Mouse (Mus musculus) MEL (cell line): ENCODE results near the gene Nudt13. TPM values are rescaled to one million over a fixed set of nuclear protein-coding genes. Genes with fewer than 3 reads are reported as not detected.

Source experiments
- DNase-seq: peaks from one replicate; pipeline ENCODE4 v3.0.0; 2011; ENCODE audit warnings: low read depth, low spot score
- H3K27ac ChIP-seq: 2 replicates; pipeline ENCODE4 v1.5.1; 2012; ENCODE audit warnings: low read depth, mild to moderate bottlenecking, control low read depth, low read length, moderate library complexity; ENCODE audit not compliant: control insufficient read depth
- H3K27me3 ChIP-seq, 2 experiments: fragments of 150-350 bp in 1 of 2; sonication (generic) in 1 of 2; 2 replicates each; pipeline ENCODE4 v1.6.1; 2012; ENCODE audit warnings: low read length in 2 of 2, mild to moderate bottlenecking in 2 of 2, improper control_type of control experiment in 1 of 2, moderate library complexity in 1 of 2; ENCODE audit not compliant: insufficient read depth in 2 of 2, control insufficient read depth in 1 of 2
- H3K36me3 ChIP-seq, 2 experiments: 2 replicates each; pipeline ENCODE4 v1.6.1; 2012 to 2014; ENCODE audit warnings: low read length in 2 of 2, improper control_type of control experiment in 1 of 2, inconsistent platforms in 1 of 2, mild to moderate bottlenecking in 1 of 2; ENCODE audit not compliant: insufficient read depth in 2 of 2, control insufficient read depth in 1 of 2
- H3K4me1 ChIP-seq, 2 experiments: fragments of 150-350 bp in 1 of 2; sonication (generic) in 1 of 2; 2 replicates each; pipeline ENCODE4 v1.6.1; 2012; ENCODE audit warnings: low read length in 2 of 2, improper control_type of control experiment in 1 of 2, mild to moderate bottlenecking in 1 of 2; ENCODE audit not compliant: insufficient read depth in 2 of 2, control insufficient read depth in 1 of 2
- H3K4me3 ChIP-seq, 2 experiments: fragments of 150-350 bp in 1 of 2; sonication (generic) in 1 of 2; 2 replicates each; pipeline ENCODE4 v1.5.1; 2012; ENCODE audit warnings: low read depth in 2 of 2, low read length in 2 of 2, mild to moderate bottlenecking in 2 of 2, moderate library complexity in 2 of 2, control low read depth in 1 of 2, improper control_type of control experiment in 1 of 2; ENCODE audit not compliant: control insufficient read depth in 1 of 2, insufficient read depth in 1 of 2
- H3K79me2 ChIP-seq: 2 replicates; pipeline ENCODE4 v1.6.1; 2012; ENCODE audit warnings: mild to moderate bottlenecking, low read length, moderate library complexity; ENCODE audit not compliant: control insufficient read depth, poor library complexity, insufficient read depth
- H3K9ac ChIP-seq: 2 replicates; pipeline ENCODE4 v1.6.1; 2012; ENCODE audit warnings: low read depth, mild to moderate bottlenecking, control low read depth, low read length, moderate library complexity; ENCODE audit not compliant: control insufficient read depth, poor library complexity, severe bottlenecking
- H3K9me3 ChIP-seq: fragments of 150-350 bp; sonication (generic); replicated peaks from 2 replicates; pipeline ENCODE4 v1.6.1; 2012; ENCODE audit warnings: mild to moderate bottlenecking, low read length, improper control_type of control experiment, moderate library complexity; ENCODE audit not compliant: insufficient read depth
- BHLHE40 ChIP-seq: IDR thresholded peaks from 2 replicates; pipeline ENCODE4 v1.6.1; 2012; ENCODE audit warnings: low read depth, mild to moderate bottlenecking, inconsistent platforms, low read length, improper control_type of control experiment, borderline replicate concordance
- EP300 ChIP-seq, 2 experiments: IDR thresholded peaks; 2 replicates each; pipeline ENCODE4 v1.6.1; 2011; ENCODE audit warnings: improper control_type of control experiment in 2 of 2, low read length in 2 of 2, low read depth in 1 of 2, mild to moderate bottlenecking in 1 of 2
- ETS1 ChIP-seq: IDR thresholded peaks from 2 replicates; pipeline ENCODE4 v1.6.1; 2012; ENCODE audit warnings: low read depth, mild to moderate bottlenecking, inconsistent platforms, low read length, improper control_type of control experiment, moderate library complexity
- GABPA ChIP-seq: IDR thresholded peaks from 2 replicates; pipeline ENCODE4 v1.6.1; 2012; ENCODE audit warnings: low read depth, mild to moderate bottlenecking, inconsistent platforms, low read length, improper control_type of control experiment, moderate library complexity
- HCFC1 ChIP-seq: IDR thresholded peaks from 2 replicates; pipeline ENCODE4 v1.6.1; 2012; ENCODE audit warnings: low read depth, mild to moderate bottlenecking, inconsistent platforms, low read length, improper control_type of control experiment, moderate library complexity
- JUND ChIP-seq: IDR thresholded peaks from 2 replicates; pipeline ENCODE4 v1.6.1; 2011; ENCODE audit warnings: low read depth, mild to moderate bottlenecking, improper control_type of control experiment, low read length
- KAT2A ChIP-seq: conservative IDR thresholded peaks from 2 replicates; pipeline ENCODE4 v1.6.1; 2012; ENCODE audit warnings: low read depth, low read length, improper control_type of control experiment, inconsistent platforms
- MAFK ChIP-seq: IDR thresholded peaks from 2 replicates; pipeline ENCODE4 v1.6.1; 2011; ENCODE audit warnings: low read depth, mild to moderate bottlenecking, low read length, improper control_type of control experiment, borderline replicate concordance
- MAX ChIP-seq: IDR thresholded peaks from 2 replicates; pipeline ENCODE4 v1.6.1; 2011; ENCODE audit warnings: low read length, improper control_type of control experiment
- MAZ ChIP-seq: IDR thresholded peaks from 2 replicates; pipeline ENCODE4 v1.6.1; 2012; ENCODE audit warnings: low read depth, mild to moderate bottlenecking, inconsistent platforms, low read length, improper control_type of control experiment
- MXI1 ChIP-seq: IDR thresholded peaks from 2 replicates; pipeline ENCODE4 v1.6.1; 2011; ENCODE audit warnings: mild to moderate bottlenecking, low read depth, low read length, improper control_type of control experiment
- MYB ChIP-seq: IDR thresholded peaks from 2 replicates; pipeline ENCODE4 v1.6.1; 2011; ENCODE audit warnings: mild to moderate bottlenecking, low read depth, low read length, improper control_type of control experiment
- MYC ChIP-seq: IDR thresholded peaks from 2 replicates; pipeline ENCODE4 v1.6.1; 2011; ENCODE audit warnings: low read depth, mild to moderate bottlenecking, low read length, improper control_type of control experiment, moderate library complexity
- NRF1 ChIP-seq: IDR thresholded peaks from 2 replicates; pipeline ENCODE4 v1.6.1; 2014; ENCODE audit warnings: low read depth, mild to moderate bottlenecking, inconsistent platforms, low read length, improper control_type of control experiment, moderate library complexity; ENCODE audit not compliant: poor library complexity, insufficient read depth, severe bottlenecking
- POLR2AphosphoS2 ChIP-seq: IDR thresholded peaks from 2 replicates; pipeline ENCODE4 v1.6.1; 2011; ENCODE audit warnings: low read length, improper control_type of control experiment
- RAD21 ChIP-seq: IDR thresholded peaks from 2 replicates; pipeline ENCODE4 v1.6.1; 2011; ENCODE audit warnings: mild to moderate bottlenecking, low read depth, low read length, improper control_type of control experiment
- SIN3A ChIP-seq: IDR thresholded peaks from 2 replicates; pipeline ENCODE4 v1.6.1; 2012; ENCODE audit warnings: low read length, improper control_type of control experiment, inconsistent platforms
- SMC3 ChIP-seq: IDR thresholded peaks from 2 replicates; pipeline ENCODE4 v1.6.1; 2011; ENCODE audit warnings: low read depth, low read length, improper control_type of control experiment
- TCF12 ChIP-seq: IDR thresholded peaks from 2 replicates; pipeline ENCODE4 v1.6.1; 2014; ENCODE audit warnings: low read depth, mild to moderate bottlenecking, inconsistent platforms, low read length, improper control_type of control experiment, moderate library complexity
- UBTF ChIP-seq: IDR thresholded peaks from 2 replicates; pipeline ENCODE4 v1.6.1; 2012; ENCODE audit warnings: low read depth, mild to moderate bottlenecking, inconsistent platforms, low read length, improper control_type of control experiment, moderate library complexity, borderline replicate concordance; ENCODE audit not compliant: insufficient read depth
- USF1 ChIP-seq: IDR thresholded peaks from 2 replicates; pipeline ENCODE4 v1.6.1; 2014; ENCODE audit warnings: low read depth, mild to moderate bottlenecking, inconsistent platforms, low read length, improper control_type of control experiment, moderate library complexity
- ZC3H11A ChIP-seq: IDR thresholded peaks from 2 replicates; pipeline ENCODE4 v1.6.1; 2012; ENCODE audit warnings: low read depth, mild to moderate bottlenecking, inconsistent platforms, low read length, improper control_type of control experiment
- ZKSCAN1 ChIP-seq: IDR thresholded peaks from 2 replicates; pipeline ENCODE4 v1.6.1; 2012; ENCODE audit warnings: low read depth, mild to moderate bottlenecking, inconsistent platforms, low read length, improper control_type of control experiment, moderate library complexity
- ZMIZ1 ChIP-seq: IDR thresholded peaks from 2 replicates; pipeline ENCODE4 v1.6.1; 2012; ENCODE audit warnings: low read depth, mild to moderate bottlenecking, inconsistent platforms, low read length, improper control_type of control experiment, moderate library complexity
- polyA plus RNA-seq, 2 experiments: library from polyadenylated mRNA; stranded (reverse) in 1 of 2; unstranded in 1 of 2; fragments of >175 nt in 1 of 2; fragments of >200 nt in 1 of 2; gene quantifications; 2 replicates each; pipeline versions ENCODE4 v1.2.1 to v1.2.4; 2012; ENCODE audit warnings: low replicate concordance in 2 of 2, low read depth in 1 of 2; ENCODE audit not compliant: insufficient read length in 2 of 2, insufficient read depth in 1 of 2, missing spikeins in 1 of 2
- total RNA-seq: library from RNA; depleted of rRNA; stranded (reverse); fragments of 300-350 nt; gene quantifications from 2 replicates; pipeline ENCODE4 v1.2.3, GENCODE M21; 2012; rRNA removed

The Nudt13 gene
- total and polyA plus RNA-seq, 3 experiments = 9.9 to 12.3 TPM; not detected in 1

DNA sequence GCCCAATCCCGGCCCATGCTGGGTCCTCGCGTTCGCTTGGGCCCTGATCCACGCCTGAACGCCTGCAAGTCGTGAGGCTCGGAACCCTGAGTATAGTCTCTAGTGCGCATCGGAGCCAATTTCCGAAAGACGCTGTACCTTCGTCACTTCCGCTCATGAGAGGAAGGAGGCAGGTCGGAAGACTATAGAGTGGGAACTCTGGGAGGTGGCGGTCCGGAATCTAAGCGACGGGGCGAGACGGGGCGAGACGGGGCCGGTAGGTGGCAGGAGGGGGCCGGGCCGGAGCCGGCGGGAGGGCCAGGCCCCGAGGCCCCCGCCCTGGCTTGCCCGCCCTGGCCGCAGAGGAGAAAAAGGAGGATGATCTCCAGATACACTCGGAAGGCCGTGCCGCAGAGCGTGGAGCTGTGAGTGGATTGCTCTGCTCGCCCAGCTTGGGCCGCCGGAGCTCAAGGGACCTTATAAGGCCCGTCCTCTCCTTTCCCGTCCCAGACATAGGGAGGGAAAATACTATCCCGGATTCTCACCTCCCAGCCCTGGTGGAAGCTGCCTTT is 53.6 kb downstream of the Nudt13 start, which contains the start of the genes Ecd and Fam149b (continued):
- TF ChIP-seq SIN3A (peak; percentile 98), MYB (no peak), MAX (peak; percentile 88), EP300 (IDR thresholded peaks at IDR 0.05; ENCODE audit: low read depth in 1 of 2, low read length in 2 of 2) (peak in 1 of 2 experiments; percentile 55; a peak in 2 of 4 replicates), ZC3H11A (peak; percentile 33; the same call in 1 of the 2 replicates), UBTF (peak; percentile 77; the same call in 1 of the 2 replicates), MYC (peak; percentile 91), JUND (no peak), ETS1 (peak; percentile 62; the same call in 1 of the 2 replicates), HCFC1 (peak; percentile 98), MAZ (peak; percentile 93), USF1 (peak; percentile 38; the same call in 1 of the 2 replicates), RAD21 (peak; percentile 26; the same call in 1 of the 2 replicates), NRF1 (0 out of 2 replicates have a peak, but pooled peaks have one; percentile 18), KAT2A (peak; percentile 92), SMC3 (no peak; the same call in 1 of the 2 replicates), BHLHE40 (0 out of 2 replicates have a peak, but pooled peaks have one; percentile 5), POLR2AphosphoS2 (peak; percentile 77), ZKSCAN1 (0 out of 2 replicates have a peak, but pooled peaks have one; percentile 60), TCF12 (peak; percentile 93)

DNA sequence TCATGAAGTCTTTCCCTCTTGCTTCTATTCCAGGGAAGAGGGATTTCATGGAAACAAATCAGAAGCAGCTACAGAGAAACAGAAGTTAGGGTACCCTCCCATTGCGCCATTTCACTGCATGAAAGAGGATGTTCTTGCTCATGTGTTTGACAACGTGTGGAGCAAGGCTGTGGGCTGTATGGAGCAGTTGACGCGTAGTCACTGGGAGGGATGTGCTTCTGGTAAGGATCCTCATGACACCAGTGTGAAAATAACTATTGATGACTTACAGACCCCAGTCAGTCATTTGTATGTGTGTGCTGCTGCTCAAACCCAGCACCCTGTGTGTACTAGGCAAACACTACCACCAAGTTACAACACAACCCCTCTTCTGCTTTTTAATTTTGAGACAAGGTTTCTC is 68.7 kb downstream of the Nudt13 start:
- Histone ChIP-seq H3K9me3 (no peaks in the 10 kb centered on the region), H3K79me2 (no peaks in the 10 kb centered on the region), H3K27ac (no peak overlapping the region), H3K36me3 (peaks cover 0 to 8% of the 10 kb centered on the region in 2 experiments; a peak in 2 of 4 replicates), H3K4me3 (no peak overlapping the region), H3K9ac (no peak overlapping the region), H3K27me3 (no peaks in the 10 kb centered on the region), H3K4me1 (no peaks in the 10 kb centered on the region)
- TF ChIP-seq MYC (no peak), TCF12 (no peak), MAX (no peak), ZMIZ1 (no peak), MXI1 (no peak), KAT2A (no peak), MAFK (no peak), GABPA (no peak), SMC3 (no peak), ZKSCAN1 (no peak)
- no peak for DNase-seq

Other genes with a start within 250 kb of the Nudt13 start
- gene Saysd1, start 156.2 kb upstream of the Nudt13 start, total RNA-seq = 2.0 and 3.2 TPM in 2 replicates
- gene Saysd1, start 156.2 kb upstream of the Nudt13 start, polyA plus RNA-seq = 1 to 10 TPM in 1 of 2 experiments, not detected in 1; 4.4 TPM
- 6.7 and 10.9 TPM in 2 replicates for gene Kcnk5, start 112.9 kb upstream of the Nudt13 start, total RNA-seq
- 1 to 10 TPM in 1 of 2 experiments, not detected in 1; 9.3 TPM for gene Kcnk5, start 112.9 kb upstream of the Nudt13 start, polyA plus RNA-seq
- not detected in 2 replicates for gene Kcnk16, start 25.5 kb upstream of the Nudt13 start, total RNA-seq
- gene Kcnk16, start 25.5 kb upstream of the Nudt13 start, polyA plus RNA-seq = not detected
- 58.8 and 64.9 TPM in 2 replicates for gene Ecd, start 53.4 kb downstream of the Nudt13 start, total RNA-seq
- 10 to 100 TPM in 1 of 2 experiments, not detected in 1; 72.2 TPM for gene Ecd, start 53.4 kb downstream of the Nudt13 start, polyA plus RNA-seq
- 16.1 and 18.9 TPM in 2 replicates for gene Fam149b, start 53.5 kb downstream of the Nudt13 start, total RNA-seq
- gene Fam149b, start 53.5 kb downstream of the Nudt13 start, polyA plus RNA-seq = 10 to 100 TPM in 1 of 2 experiments, not detected in 1; 25.8 TPM
- gene Dnajc9, start 94.2 kb downstream of the Nudt13 start, total RNA-seq = 125 and 138 TPM in 2 replicates
- gene Dnajc9, start 94.2 kb downstream of the Nudt13 start, polyA plus RNA-seq = 100 to 1,000 TPM; 114 to 385 TPM
- gene Mrps16, start 98.9 kb downstream of the Nudt13 start, total RNA-seq = 119 and 132 TPM in 2 replicates
- gene Mrps16, start 98.9 kb downstream of the Nudt13 start, polyA plus RNA-seq = 100 to 1,000 TPM in 1 of 2 experiments, not detected in 1; 112 TPM
- gene Cfap70, start 157.5 kb downstream of the Nudt13 start, total RNA-seq = not detected in 2 replicates
- under 1 TPM in 1 of 2 experiments, not detected in 1; 0.11 TPM for gene Cfap70, start 157.5 kb downstream of the Nudt13 start, polyA plus RNA-seq
- gene Anxa7, start 185.4 kb downstream of the Nudt13 start, total RNA-seq = 44.8 and 52.0 TPM in 2 replicates
- gene Anxa7, start 185.4 kb downstream of the Nudt13 start, polyA plus RNA-seq = 10 to 100 TPM in 1 of 2 experiments, not detected in 1; 70.3 TPM
- 0.42 and 0.62 TPM in 2 replicates for gene Mss51, start 202.2 kb downstream of the Nudt13 start, total RNA-seq
- gene Mss51, start 202.2 kb downstream of the Nudt13 start, polyA plus RNA-seq = 1 to 10 TPM in 1 of 2 experiments, not detected in 1; 1.1 TPM